Mouse (Mus musculus): ENCODE results near the gene Rrp15. TPM values are rescaled to one million over a fixed set of nuclear protein-coding genes. Genes with fewer than 3 reads are reported as not detected.
A peak's percentile ranks its signal among the peaks of the same experiment; 100 is the strongest.

Gene Rrp15
- total RNA-seq, 2 experiments from 2014 or later, result 24.0 to 25.0 TPM

DNA sequence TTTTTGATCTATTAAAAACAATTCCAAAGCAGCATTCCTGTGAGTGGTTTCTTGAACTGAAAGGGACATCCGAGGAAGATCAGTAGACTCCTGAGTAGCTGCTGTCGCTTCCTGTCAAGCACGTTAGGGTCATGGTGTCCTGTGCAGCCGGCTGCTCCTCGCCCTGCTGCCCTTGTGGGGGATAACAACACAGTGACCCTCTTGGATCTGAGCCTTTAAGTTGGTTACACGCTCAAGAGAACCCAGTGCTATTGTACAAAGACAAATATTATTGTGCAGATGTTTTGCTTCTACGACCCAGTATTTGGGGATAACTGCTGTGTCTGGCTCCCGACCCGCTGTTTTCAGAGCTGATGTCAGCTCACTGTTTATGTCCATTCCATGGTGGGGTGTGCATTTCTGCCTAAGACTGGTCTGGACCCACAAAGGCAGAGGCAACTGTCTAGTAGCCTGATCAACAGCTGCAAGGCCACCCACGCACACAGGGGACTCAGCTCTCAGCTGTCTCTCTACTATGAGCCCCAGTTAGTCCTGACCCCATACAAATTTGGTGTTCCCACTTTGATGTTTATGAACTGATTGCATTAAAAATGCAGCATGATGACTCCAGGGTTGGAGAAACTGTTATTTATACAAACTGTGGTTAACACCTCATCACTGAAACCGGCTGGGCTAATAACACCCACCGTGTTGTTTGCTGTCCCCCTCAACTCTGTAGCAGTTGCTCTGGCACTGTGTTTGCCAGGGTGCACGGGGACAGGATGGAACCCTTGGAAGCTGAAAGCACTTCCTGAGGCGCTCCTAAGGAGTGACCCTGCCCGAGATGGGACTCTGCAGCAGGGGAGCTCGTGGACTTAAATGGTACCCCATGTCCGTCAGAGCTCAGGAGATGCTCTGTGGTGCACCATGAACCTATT, 33.9 kb downstream of the Rrp15 start:
- peak in 1 of 2 experiments; percentile 36 for DNase-seq (ENCODE audit: low spot score in 2 of 2)

DNA sequence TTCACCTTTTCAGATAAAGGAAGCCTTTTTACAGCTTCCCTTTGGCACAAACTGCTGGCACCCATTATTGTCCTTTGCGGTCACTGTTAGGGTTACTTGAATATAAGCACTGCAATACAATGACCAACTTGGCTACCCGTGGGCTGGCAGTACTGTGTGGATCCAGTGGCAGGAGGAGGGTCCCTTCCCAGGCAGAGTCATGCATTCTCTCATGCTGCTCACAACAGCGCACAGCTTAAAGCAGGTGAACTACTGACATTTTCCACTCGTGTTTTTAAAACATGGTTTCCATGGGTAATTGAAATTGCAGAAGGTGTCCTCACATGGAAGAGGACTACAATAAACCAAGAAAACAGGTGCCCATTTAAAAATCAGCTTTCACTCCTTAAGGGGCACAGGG, 34.9 kb downstream of the Rrp15 start:
- no peak for DNase-seq (ENCODE audit: low spot score in 2 of 2)

DNA sequence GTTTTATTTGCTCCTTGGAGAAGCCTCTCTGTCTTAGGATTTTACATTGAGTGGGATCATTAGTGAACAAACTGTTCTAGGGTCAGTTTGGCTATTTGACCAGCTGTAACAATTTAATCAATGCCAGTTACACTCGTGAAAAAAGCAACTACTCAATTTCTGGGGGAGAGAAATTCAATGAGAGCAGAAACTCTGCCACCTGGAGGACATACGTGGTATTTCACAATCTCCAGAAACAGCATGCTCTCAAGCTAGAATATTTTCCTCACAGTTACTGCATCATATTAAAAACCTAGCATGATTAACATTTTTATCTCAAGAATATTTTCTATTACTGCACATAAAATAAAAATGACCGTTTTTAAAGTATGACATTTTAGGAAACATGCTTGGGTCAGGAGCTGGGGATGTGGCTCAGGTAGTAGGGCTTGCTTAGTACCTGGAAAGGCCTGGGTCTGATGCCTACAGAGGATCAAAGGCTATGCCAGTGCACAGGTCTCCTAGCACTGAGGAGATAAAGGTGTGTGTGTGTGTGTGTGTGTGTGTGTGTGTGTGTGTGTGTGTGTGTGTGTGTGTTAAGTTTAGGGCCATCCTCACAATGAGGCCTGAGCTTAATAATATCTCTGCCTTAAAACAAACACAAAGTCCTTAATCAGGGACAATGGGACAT, 36.2 kb downstream of the Rrp15 start:
- DNase-seq (ENCODE audit: low spot score in 2 of 2), result peak in 1 of 2 experiments; percentile 48

DNA sequence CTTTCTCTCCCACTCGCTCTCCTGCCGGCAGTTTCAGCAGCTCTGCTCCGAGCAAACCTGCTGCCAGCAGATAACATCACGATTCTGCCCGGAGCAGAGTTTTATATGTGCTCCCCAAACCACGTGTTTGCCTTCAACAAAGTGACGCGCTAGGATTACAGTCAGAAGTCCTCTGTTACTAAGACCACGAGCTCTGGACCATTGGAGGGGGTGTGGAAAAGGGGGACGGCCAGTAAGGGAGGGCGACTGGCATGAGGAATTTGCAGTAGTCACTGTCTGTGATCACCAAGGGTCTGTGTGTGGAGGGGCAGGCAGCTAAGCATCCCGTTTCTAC, 43.3 kb downstream of the Rrp15 start, which contains the start of gene Tgfb2:
Gene Tgfb2, minus strand, starts transcription at position 75 of the 334 bp plus-strand sequence.
- DNase-seq (ENCODE audit: low spot score in 2 of 2), result peak in 1 of 2 experiments; percentile 59

DNA sequence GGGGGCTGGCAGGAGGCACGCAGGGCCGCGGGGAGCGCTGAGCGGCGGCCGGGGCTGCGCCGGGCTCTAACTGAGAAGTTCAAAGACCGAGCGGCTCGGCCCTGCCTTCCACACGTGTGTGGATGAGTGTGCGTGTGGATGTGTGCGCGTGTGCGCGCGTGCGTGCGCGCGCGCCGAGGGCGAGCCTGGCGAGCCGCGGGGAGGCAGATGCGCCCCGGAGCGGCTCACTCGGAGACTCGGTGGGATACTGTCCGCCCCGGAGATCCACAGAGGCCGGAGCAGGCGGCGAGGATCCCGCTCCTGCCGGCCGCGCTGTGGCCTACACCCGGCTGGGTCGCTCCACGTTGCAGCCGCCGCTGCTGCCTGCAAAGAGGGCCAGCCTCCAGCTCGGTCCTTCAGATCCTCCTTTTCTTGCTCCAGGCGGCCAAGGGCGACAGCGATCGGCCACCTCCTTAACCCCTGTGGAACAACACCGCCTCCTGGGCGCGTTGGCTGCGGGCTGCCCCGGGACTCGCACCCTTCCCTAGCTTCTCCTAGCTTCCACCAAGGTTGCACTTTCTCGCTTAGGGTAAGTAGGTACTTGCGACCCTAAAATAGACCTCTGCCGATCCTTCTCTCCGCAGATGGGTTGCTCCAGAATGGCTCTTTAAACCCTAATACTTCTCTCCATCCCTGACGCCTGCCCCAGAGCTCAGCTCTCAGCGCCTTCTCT, 43.8 kb downstream of the Rrp15 start:
- peak; percentile 52 to 77 for DNase-seq (ENCODE audit: low spot score in 2 of 2)

DNA sequence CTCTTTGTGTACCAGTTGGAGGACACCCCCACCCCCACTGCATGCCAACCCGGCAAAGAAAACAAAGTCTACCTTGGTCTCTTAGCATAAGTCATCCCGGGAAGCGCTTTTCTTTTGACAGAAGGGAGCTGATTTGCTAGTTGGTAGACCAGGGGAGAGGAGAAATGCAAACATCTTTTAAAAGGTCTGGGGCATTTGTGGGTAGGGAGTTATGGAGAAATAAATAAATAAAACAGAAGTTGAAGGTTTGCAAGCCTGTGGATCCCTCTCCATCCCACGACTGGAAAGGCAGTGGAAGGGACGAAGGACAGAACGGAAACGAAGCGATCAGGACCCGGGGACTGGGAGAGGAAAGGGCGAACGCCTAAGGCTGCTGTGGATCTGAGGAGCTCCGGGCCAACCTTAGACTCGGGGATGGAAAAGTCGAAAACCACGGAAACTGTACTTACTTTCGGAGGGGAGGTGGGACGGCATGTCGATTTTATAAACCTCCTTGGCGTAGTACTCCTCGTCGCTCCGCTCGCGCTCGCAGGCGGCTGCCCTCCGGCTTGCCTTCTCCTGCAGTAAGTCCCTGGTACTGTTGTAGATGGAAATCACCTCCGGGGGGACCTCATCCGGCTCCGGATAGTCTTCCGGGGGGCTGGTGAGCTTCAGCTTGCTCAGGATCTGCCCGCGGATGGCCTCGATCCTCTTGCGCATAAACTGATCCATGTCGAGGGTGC, 45.0 kb downstream of the Rrp15 start:
- DNase-seq (ENCODE audit: low spot score in 2 of 2), result peak in 1 of 2 experiments; percentile 54

DNA sequence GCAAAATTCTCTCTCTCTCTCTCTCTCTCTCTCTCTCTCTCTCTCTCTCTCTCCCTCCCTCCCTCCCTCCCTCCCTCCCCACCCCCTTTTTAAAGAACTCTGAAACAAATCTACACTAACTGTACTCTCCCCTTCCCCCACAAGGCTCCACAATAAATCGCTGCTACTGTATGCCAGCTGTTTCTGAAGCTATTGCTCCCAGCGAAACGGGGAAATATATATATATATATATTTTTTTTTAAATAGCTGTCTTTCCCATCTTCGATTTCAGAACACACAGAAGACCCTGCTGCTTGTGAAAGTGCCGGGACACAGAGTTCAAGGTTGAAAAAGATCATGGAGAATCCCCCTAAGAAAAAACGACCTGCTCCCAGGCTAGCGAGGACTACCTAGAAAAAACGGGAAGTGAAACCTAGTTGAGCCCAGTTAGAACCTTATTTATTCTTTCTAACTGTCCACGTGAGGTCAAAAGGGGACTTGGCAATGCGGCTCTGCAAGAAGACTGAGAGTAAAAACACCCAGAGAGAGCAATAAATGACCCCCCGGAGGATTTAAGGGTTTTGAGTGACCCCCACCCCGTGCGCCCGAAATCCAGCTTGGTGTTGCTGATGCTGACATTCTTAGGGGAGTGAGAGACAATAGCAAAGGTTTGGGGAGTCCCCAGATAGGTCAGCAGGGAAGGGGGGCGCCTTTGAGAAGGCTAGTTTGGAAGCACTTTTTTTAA, 45.7 kb downstream of the Rrp15 start:
- peak in 1 of 2 experiments; percentile 29 for DNase-seq (ENCODE audit: low spot score in 2 of 2)

DNA sequence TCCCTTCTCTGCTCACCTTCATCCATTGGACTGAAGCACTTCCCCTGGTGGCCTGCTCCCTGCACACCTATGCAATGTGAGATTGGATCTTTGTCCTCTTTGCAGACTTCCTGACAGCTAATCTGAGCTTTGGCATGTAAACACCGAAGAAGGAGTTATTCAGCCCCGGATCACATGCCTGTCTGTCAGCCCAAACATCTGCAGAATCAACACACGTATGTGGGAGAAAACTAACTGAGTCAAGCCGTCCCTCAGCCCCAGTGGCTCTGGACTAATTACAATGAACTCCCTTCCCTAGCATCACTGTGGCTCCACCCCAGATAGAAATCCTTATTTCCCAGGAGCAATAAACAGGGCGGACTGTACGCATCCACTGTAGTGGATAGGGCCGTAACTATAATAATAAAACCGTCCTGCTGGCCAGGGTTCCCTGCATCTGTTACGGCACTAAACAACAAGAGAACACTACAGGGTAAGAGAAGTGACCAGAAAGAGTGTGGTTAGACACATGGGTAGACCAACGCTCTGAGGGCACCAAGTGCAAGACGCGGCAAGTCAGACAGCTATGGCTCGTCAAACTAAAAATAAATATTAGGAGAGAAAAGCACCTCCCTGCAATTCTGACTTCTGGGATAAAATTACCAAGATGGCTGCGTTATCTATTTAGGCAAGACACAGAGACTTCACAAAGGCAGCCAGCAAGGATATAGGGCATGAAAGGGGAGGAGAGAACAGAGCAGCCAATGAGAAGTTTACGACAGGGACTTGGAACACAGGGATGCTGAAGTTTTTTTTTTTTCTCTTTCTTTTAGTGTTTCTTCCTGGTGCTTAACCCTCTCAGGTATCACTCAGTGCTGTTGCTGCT, 46.5 kb downstream of the Rrp15 start:
- DNase-seq (ENCODE audit: low spot score in 2 of 2), result peak in 1 of 2 experiments; percentile 30

DNA sequence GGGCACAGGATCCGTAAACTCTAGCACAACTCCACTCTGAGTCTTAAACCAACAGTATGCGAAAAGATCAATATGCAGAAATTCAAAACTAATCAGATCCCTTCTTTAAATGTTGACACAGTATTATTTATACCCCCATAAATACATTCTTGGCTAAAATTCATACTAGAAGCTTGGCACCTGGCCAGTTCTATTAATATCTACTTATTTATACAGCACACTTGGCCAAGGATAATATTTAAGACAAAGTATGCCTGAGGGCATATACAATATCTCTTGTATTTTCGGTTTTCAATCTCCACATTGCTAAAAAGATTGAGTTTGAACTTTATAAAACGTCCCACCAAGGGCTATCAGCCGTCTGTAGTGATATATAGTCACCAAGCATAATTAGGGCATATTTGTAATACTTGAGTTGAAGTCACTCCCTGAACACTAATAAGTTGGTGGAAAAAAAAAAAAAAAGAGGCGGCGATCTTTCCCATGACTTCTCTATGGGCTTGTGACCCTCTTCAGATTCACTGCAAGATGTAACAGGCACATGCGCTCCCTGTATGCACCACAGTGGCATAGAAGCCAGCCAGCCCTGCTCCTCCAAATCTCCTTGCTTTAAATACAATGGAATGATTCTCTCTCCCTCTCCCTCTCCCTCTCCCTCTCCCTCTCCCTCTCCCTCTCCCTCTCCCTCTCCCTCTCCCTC, 47.8 kb downstream of the Rrp15 start:
- no peak for DNase-seq (ENCODE audit: low spot score in 2 of 2)

DNA sequence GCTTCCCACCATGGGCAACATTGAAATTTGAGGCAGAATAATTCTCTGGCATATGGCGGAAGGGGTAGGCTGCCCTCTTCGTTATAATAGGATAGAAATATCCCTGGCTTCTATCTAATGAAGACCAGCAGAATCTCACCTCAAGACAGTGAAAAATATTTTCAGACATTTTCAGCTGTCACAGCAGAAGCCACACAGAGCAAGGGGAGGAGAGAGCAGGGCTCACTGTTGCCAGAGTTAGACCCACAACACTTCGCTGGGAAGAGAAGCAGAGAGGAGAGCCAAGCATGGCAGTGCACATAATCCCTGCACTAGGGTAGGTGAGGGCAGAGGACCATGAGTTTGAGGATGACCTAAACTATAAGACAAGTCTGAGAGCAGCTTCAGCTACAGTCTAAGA, 48.7 kb downstream of the Rrp15 start:
- DNase-seq (ENCODE audit: low spot score in 2 of 2), result no peak

DNA sequence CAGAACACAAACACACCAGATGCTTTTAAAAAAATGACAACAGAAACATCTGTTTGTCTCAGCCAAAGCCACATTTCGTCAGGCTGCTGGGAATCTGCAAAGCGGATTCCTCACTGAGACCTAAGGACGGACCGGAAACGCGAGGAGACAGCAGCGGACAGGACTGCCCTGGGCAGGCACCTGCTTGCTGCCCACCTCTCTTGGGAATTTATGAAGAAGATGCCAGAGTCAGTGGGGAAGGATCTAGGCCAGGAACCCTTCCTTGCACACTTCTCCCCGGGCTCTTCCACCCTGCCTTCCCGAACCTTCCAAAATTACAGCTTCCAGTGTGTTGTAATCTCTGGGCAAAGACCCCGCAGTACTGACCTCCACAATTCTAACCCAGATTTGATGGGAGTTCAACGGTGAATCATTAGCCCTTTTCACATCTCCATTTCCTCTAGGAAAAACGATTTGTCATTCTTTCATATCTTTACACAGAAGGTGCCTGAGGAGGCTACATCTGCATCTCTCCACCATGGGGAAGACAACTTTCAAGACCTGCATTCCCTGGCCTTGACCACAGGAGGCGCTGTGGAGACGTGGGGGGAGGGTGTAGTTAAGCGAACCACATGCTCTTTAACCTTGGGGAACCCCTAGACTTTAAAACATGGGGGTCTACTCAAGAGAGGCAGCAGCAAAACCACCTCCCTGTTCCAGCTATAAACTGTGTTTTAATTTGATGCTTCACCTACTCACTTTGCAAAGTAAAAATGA, 50.4 kb downstream of the Rrp15 start:
- DNase-seq (ENCODE audit: low spot score in 2 of 2), result no peak

DNA sequence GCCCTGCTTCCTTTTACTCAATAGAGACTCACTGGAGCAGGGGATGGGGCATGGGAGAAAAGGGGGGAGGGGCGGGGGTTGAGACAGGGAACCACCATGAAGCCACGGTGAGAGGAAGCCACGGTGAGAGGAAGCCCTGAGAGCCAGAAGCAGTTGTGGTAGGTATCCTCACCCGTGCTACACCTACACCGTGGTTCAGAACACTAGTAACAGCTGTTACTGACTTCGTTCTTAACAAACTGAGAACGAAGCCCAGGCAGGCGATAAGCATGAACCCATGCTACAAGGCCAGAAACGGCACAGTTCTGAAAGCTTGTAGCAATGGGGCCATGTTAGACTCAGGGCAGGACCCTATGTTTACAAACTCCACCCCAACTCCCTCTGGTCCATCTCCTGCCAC, 52.9 kb downstream of the Rrp15 start:
- DNase-seq (ENCODE audit: low spot score in 2 of 2), result no peak

DNA sequence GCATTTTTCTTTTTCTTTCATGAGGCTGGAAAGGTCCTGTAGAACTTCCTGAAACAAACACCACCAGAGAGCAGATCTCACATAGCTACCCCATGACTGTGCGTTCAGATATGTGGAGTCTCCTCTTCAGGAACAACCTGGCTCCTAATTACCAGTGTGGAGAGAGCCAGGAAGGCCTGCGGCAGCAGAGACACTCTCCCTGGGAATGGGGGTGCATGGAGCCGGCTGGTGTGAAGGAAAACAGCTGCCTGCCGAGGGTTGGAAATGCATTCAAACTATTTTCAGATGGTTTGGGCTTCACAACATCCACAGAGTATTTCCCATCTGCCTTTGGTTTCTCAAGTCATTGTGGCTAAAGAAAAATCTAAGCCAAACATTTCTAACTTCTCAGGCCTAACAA, 53.8 kb downstream of the Rrp15 start:
- DNase-seq (ENCODE audit: low spot score in 2 of 2), result peak in 1 of 2 experiments; percentile 55

DNA sequence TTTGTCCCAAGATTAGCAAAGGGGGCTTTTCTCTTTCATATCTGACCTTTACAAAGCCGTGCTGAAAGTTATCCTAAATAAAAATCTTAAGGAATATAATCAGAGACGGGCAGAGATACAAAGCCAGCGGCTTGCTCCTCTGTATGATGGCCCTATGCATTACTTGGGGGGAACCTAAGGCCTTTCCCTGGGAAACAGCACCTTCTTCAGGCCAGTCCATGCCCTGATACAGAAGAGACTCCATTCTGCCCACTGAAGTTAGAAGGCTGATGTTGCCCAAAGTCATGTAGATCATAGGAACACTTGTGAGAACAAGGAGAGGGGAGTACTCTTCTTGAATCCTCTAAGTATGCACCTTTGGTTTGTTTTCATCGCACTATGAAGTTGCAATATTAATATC, 56.8 kb downstream of the Rrp15 start:
- no peak for DNase-seq (ENCODE audit: low spot score in 2 of 2)

DNA sequence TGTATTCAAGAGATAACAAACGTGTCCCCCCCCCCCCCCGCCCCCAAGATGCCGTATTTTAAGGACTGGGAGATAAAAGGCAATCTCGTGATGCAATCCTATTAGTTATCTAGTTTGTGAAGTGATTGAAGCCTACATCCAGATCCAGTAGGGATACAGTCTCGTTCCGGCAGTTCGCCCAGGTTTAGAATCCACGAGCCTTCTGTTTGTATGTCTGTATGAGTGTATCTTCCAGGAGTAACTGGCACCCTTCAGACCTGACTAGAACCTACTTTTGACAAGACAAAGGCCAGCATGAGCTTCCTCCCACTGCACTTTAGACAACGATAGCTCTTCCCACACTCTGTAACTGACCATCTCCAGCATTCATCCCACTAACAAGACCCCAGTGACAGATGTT, 57.5 kb downstream of the Rrp15 start:
- DNase-seq (ENCODE audit: low spot score in 2 of 2), result no peak

DNA sequence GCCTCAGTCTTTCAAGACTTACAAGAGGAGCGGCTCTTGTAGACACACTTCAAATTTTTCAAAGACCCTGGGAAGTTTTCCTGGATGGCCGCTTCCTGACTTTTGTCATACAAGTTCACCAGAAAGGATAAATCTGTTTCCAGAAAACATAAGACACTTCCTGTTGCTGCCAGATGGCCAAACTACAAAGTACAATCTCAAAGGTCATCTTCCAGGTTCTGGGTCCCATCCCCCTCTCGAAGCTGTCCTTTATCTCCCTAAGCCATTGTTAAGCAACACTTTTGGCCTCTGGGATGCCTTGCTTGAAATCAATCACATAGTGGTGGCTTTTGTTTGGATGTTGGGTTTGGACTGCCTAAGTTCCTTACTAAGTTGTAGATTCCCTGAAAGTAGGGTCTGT, 65.1 kb downstream of the Rrp15 start:
- DNase-seq (ENCODE audit: low spot score in 2 of 2), result no peak

DNA sequence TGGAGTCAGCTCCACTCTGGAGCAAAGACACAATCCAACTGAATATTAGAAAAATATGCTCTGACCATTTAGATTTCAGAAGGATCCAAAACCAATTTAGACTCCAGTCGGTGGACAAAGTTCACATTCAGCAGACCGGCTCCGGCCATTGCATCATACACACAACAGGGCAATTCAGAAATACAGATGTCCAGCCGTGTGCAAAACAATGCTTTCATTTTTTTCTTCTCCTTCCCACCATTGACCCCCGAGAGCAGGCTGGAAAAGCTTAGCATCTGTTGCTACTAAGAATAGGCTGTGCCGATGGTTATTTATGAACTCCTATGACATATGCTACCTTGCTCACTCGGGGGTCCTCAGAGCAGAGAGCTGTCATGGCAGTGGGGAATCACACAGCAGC, 66.6 kb downstream of the Rrp15 start:
- no peak for DNase-seq (ENCODE audit: low spot score in 2 of 2)

DNA sequence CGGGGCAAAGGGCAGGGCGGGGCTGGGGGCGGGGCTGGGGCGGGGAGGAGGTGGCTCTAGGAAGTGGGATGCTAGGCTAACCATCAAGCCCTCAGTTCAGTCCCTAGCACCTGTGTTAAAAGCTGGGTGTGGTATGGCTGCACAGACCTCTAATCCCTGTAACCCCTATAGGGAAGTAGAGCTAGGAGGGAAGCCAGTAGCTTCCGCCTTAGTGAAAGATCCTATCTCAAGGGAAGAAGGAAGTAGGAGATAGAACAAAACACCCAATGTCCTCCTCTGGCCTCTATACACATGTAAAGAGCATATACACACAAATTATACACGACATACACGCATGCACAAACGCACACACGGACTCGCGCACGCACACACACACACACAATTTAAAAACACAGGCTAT, 71.5 kb downstream of the Rrp15 start:
- no peak for DNase-seq (ENCODE audit: low spot score in 2 of 2)
